Mouse (Mus musculus): Measurements from ENCODE around the gene Gm8212.
"Not testable (repeated sequence)": the region's sequence is repeated elsewhere in the genome, so short reads cannot be mapped to it uniquely, and the experiment has no call there.

Gm8212 gene

DNA sequence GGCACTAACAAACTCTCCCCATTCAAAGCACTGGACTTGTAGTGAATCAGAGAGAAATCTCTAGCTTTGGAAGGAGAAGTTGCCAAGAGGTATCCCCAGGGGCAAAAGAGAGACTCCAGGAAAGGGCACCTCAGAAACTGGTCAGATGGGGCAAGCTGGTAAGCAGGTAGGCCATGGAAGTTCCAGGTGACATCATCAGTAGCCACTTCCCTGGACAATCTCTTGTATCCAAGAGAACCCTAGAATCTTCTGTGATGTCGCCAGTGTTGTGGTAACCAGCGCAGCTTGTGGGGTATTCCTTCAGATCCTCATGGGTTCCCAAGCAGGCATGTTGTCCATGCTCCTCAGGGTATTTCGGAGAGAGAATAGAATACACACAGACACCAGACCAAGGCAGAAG, at the start of gene Gm8212:
TSS of gene Gm8212 (plus strand) at position 301 of the 400 bp plus-strand sequence.
- DNase-seq: not testable (repeated sequence)

GRCm38 (mm10) chr14:44213154-44213553, 15.7 kb downstream of the Gm8212 start, which contains the start of gene 4930503E14Rik:
4930503E14Rik (minus strand) TSS chr14:44213254.
- DNase-seq: not testable (repeated sequence)

DNA sequence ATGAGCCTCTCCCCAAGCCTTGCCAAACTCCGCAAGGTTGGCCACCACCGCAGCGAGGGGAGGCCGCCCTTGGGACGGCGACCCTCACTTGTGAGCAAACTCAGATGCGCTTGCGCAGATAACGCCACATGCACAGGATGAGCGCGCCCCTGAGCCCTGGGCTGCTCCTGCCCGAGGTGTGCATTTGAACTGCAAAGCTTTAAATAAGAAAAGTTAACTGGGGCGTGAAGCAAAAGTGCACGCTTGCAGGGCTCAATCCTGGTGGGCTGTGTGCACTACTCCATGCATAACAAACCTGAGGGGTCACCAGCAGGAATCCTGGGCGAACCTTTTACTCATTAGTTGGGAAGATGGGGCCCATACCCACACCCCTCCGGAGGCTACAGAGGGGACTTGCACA, 50.6 kb downstream of the Gm8212 start:
- no peak for DNase-seq

Data from liver (tissue).